Mouse (Mus musculus) E14TG2a.4 (cell line): ENCODE results near the gene Hap1.

Experiments
- CTCF ChIP-seq: conservative IDR thresholded peaks from 2 replicates; pipeline ENCODE4 v1.5.1; 2014; ENCODE audit warnings: low read length
- NANOG ChIP-seq: IDR thresholded peaks from 2 replicates; pipeline ENCODE4 v1.6.1; 2014; ENCODE audit warnings: borderline replicate concordance, low read length, mixed read lengths
- POU5F1 ChIP-seq: IDR thresholded peaks from 2 replicates; pipeline ENCODE4 v1.6.1; 2014; ENCODE audit warnings: low read length, borderline replicate concordance

- no peak for TF ChIP-seq CTCF
- no peak for TF ChIP-seq POU5F1
- no peak for TF ChIP-seq NANOG
Observed at GRCm38 (mm10) chr11:100397600-100398389, 41.9 kb upstream of the Hap1 start, which contains the start of gene Jup.
